Mouse (Mus musculus): Measurements from ENCODE around the gene Maats1. TPM values are rescaled to one million over a fixed set of nuclear protein-coding genes. Genes with fewer than 3 reads are reported as not detected.

Maats1 gene
- polyA plus RNA-seq, 1 experiment from 2014 or later: not detected

- Histone ChIP-seq H3K27ac (replicated peaks in 1 of 2; ENCODE audit: control insufficient read depth in 1 of 2, insufficient read depth in 1 of 2, low read depth in 2 of 2, low read length in 2 of 2) (no peak overlapping the region), H3K27me3 (ENCODE audit: control insufficient read depth, insufficient read depth, low read length) (no peaks in the 10 kb centered on the region; the same call in 1 of the 2 replicates), H3K9ac (ENCODE audit: low read length) (no peak overlapping the region), H3K36me3 (ENCODE audit: control insufficient read depth, insufficient read depth, low read length) (no peaks in the 10 kb centered on the region), H3K9me3 (ENCODE audit: control insufficient read depth, low read length) (no peaks in the 10 kb centered on the region), H3K4me1 (ENCODE audit: control insufficient read depth in 2 of 2, insufficient read depth in 2 of 2, low read length in 2 of 2) (no peaks in the 10 kb centered on the region), H3K4me2 (ENCODE audit: low read length) (no peak overlapping the region), H3K4me3 (ENCODE audit: control insufficient read depth in 1 of 2, insufficient read depth in 1 of 2, low read depth in 1 of 2, low read length in 2 of 2) (no peak overlapping the region)
- WGBS: 68% methylated on average over 5 of the region's 5 CpGs
- ATAC-seq (ENCODE audit: insufficient number of reproducible peaks, insufficient read depth, low FRiP score, low read depth): no peak
These were observed 34.7 kb downstream of the Maats1 start for GRCm38 (mm10) chr16:38307221-38307605.

GRCm38 (mm10) chr16:38306571-38307220 is 35.2 kb downstream of the Maats1 start:
- H3K9me3 ChIP-seq (ENCODE audit: control insufficient read depth, low read length): no peaks in the 10 kb centered on the region
- no peak overlapping the region for H3K4me2 ChIP-seq (ENCODE audit: low read length)
- no peak for ATAC-seq (ENCODE audit: insufficient number of reproducible peaks, insufficient read depth, low FRiP score, low read depth)
- H3K36me3 ChIP-seq (ENCODE audit: control insufficient read depth, insufficient read depth, low read length): no peaks in the 10 kb centered on the region
- H3K4me3 ChIP-seq (ENCODE audit: control insufficient read depth in 1 of 2, insufficient read depth in 1 of 2, low read depth in 1 of 2, low read length in 2 of 2): no peak overlapping the region
- no peaks in the 10 kb centered on the region for H3K4me1 ChIP-seq (ENCODE audit: control insufficient read depth in 2 of 2, insufficient read depth in 2 of 2, low read length in 2 of 2)
- no peaks in the 10 kb centered on the region; the same call in 1 of the 2 replicates for H3K27me3 ChIP-seq (ENCODE audit: control insufficient read depth, insufficient read depth, low read length)
- H3K27ac ChIP-seq (replicated peaks in 1 of 2; ENCODE audit: control insufficient read depth in 1 of 2, insufficient read depth in 1 of 2, low read depth in 2 of 2, low read length in 2 of 2): no peak overlapping the region
- no peak overlapping the region for H3K9ac ChIP-seq (ENCODE audit: low read length)
- WGBS: 48% methylated on average over 18 of the region's 18 CpGs

GRCm38 (mm10) chr16:38304460-38305194 is 37.3 kb downstream of the Maats1 start:
- H3K4me1 ChIP-seq (ENCODE audit: control insufficient read depth in 2 of 2, insufficient read depth in 2 of 2, low read length in 2 of 2): no peaks in the 10 kb centered on the region
- no peaks in the 10 kb centered on the region for H3K36me3 ChIP-seq (ENCODE audit: control insufficient read depth, insufficient read depth, low read length)
- peak overlapping the region; percentile 22; the same call in 1 of the 2 replicates for H3K4me2 ChIP-seq (ENCODE audit: low read length)
- no peaks in the 10 kb centered on the region for H3K9me3 ChIP-seq (ENCODE audit: control insufficient read depth, low read length)
- no peak for ATAC-seq (ENCODE audit: insufficient number of reproducible peaks, insufficient read depth, low FRiP score, low read depth)
- no peak overlapping the region for H3K9ac ChIP-seq (ENCODE audit: low read length)
- WGBS: 71% methylated on average over 17 of the region's 17 CpGs
- no peaks in the 10 kb centered on the region; the same call in 1 of the 2 replicates for H3K27me3 ChIP-seq (ENCODE audit: control insufficient read depth, insufficient read depth, low read length)
- H3K4me3 ChIP-seq (ENCODE audit: control insufficient read depth in 1 of 2, insufficient read depth in 1 of 2, low read depth in 1 of 2, low read length in 2 of 2): no peak overlapping the region
- H3K27ac ChIP-seq (replicated peaks in 1 of 2; ENCODE audit: control insufficient read depth in 1 of 2, insufficient read depth in 1 of 2, low read depth in 2 of 2, low read length in 2 of 2): no peak overlapping the region

- H3K9ac ChIP-seq (ENCODE audit: low read length): no peak overlapping the region
- H3K4me1 ChIP-seq (ENCODE audit: control insufficient read depth in 2 of 2, insufficient read depth in 2 of 2, low read length in 2 of 2): no peaks in the 10 kb centered on the region
These were observed 39.6 kb downstream of the Maats1 start for GRCm38 (mm10) chr16:38302367-38302766.

GRCm38 (mm10) chr16:38298410-38298809 is 43.5 kb downstream of the Maats1 start:
- Histone ChIP-seq H3K4me2 (ENCODE audit: low read length) (no peak overlapping the region), H3K27me3 (ENCODE audit: control insufficient read depth, insufficient read depth, low read length) (no peaks in the 10 kb centered on the region), H3K27ac (replicated peaks in 1 of 2; ENCODE audit: control insufficient read depth in 1 of 2, insufficient read depth in 1 of 2, low read depth in 2 of 2, low read length in 2 of 2) (no peak overlapping the region), H3K4me3 (ENCODE audit: control insufficient read depth in 1 of 2, insufficient read depth in 1 of 2, low read depth in 1 of 2, low read length in 2 of 2) (no peak overlapping the region), H3K4me1 (ENCODE audit: control insufficient read depth in 2 of 2, insufficient read depth in 2 of 2, low read length in 2 of 2) (peaks cover 0 to 2% of the 10 kb centered on the region in 2 experiments; a peak in 1 of 4 replicates), H3K36me3 (ENCODE audit: control insufficient read depth, insufficient read depth, low read length) (no peaks in the 10 kb centered on the region), H3K9me3 (ENCODE audit: control insufficient read depth, low read length) (no peaks in the 10 kb centered on the region), H3K9ac (ENCODE audit: low read length) (no peak overlapping the region)
- no peak for ATAC-seq (ENCODE audit: insufficient number of reproducible peaks, insufficient read depth, low FRiP score, low read depth)
- WGBS: 78% methylated on average over 6 of the region's 6 CpGs

More at GRCm38 (mm10) chr16:38302367-38302766, 39.6 kb downstream of the Maats1 start:
- Histone ChIP-seq H3K4me3 (ENCODE audit: control insufficient read depth in 1 of 2, insufficient read depth in 1 of 2, low read depth in 1 of 2, low read length in 2 of 2) (no peak overlapping the region), H3K27me3 (ENCODE audit: control insufficient read depth, insufficient read depth, low read length) (no peaks in the 10 kb centered on the region; the same call in 1 of the 2 replicates), H3K27ac (replicated peaks in 1 of 2; ENCODE audit: control insufficient read depth in 1 of 2, insufficient read depth in 1 of 2, low read depth in 2 of 2, low read length in 2 of 2) (no peak overlapping the region), H3K9me3 (ENCODE audit: control insufficient read depth, low read length) (no peaks in the 10 kb centered on the region), H3K4me2 (ENCODE audit: low read length) (no peak overlapping the region), H3K36me3 (ENCODE audit: control insufficient read depth, insufficient read depth, low read length) (no peaks in the 10 kb centered on the region)
- 90% methylated on average over 13 of the region's 13 CpGs for WGBS
- no peak for ATAC-seq (ENCODE audit: insufficient number of reproducible peaks, insufficient read depth, low FRiP score, low read depth)

- Histone ChIP-seq H3K4me2 (ENCODE audit: low read length) (no peak overlapping the region), H3K4me1 (ENCODE audit: control insufficient read depth in 2 of 2, insufficient read depth in 2 of 2, low read length in 2 of 2) (peaks cover 0 to 2% of the 10 kb centered on the region in 2 experiments; a peak in 1 of 4 replicates), H3K27ac (replicated peaks in 1 of 2; ENCODE audit: control insufficient read depth in 1 of 2, insufficient read depth in 1 of 2, low read depth in 2 of 2, low read length in 2 of 2) (no peak overlapping the region), H3K27me3 (ENCODE audit: control insufficient read depth, insufficient read depth, low read length) (no peaks in the 10 kb centered on the region), H3K36me3 (ENCODE audit: control insufficient read depth, insufficient read depth, low read length) (no peaks in the 10 kb centered on the region), H3K9me3 (ENCODE audit: control insufficient read depth, low read length) (no peaks in the 10 kb centered on the region), H3K4me3 (ENCODE audit: control insufficient read depth in 1 of 2, insufficient read depth in 1 of 2, low read depth in 1 of 2, low read length in 2 of 2) (no peak overlapping the region), H3K9ac (ENCODE audit: low read length) (no peak overlapping the region)
- no peak for ATAC-seq (ENCODE audit: insufficient number of reproducible peaks, insufficient read depth, low FRiP score, low read depth)
- 36% methylated on average over 5 of the region's 5 CpGs for WGBS
These were observed 46.5 kb downstream of the Maats1 start for GRCm38 (mm10) chr16:38295349-38295930.

- Histone ChIP-seq H3K4me3 (ENCODE audit: control insufficient read depth in 1 of 2, insufficient read depth in 1 of 2, low read depth in 1 of 2, low read length in 2 of 2) (no peak within 1 kb of the TSS), H3K4me2 (ENCODE audit: low read length) (no peak within 1 kb of the TSS), H3K4me1 (ENCODE audit: control insufficient read depth in 2 of 2, insufficient read depth in 2 of 2, low read length in 2 of 2) (peaks cover 0 to 2% of the 10 kb centered on the region in 2 experiments; a peak in 1 of 4 replicates), H3K9ac (ENCODE audit: low read length) (no peak within 1 kb of the TSS), H3K27ac (replicated peaks in 1 of 2; ENCODE audit: control insufficient read depth in 1 of 2, insufficient read depth in 1 of 2, low read depth in 2 of 2, low read length in 2 of 2) (no peak within 1 kb of the TSS), H3K27me3 (ENCODE audit: control insufficient read depth, insufficient read depth, low read length) (no peaks in the 10 kb centered on the region), H3K36me3 (ENCODE audit: control insufficient read depth, insufficient read depth, low read length) (no peaks in the 10 kb centered on the region), H3K9me3 (ENCODE audit: control insufficient read depth, low read length) (no peaks in the 10 kb centered on the region)
- no peak for ATAC-seq (ENCODE audit: insufficient number of reproducible peaks, insufficient read depth, low FRiP score, low read depth)
- 55% methylated on average over 7 of the region's 7 CpGs for WGBS
These were observed 47.1 kb downstream of the Maats1 start, which contains the start of gene Nr1i2 for GRCm38 (mm10) chr16:38294685-38295348. Gene Nr1i2 (minus strand): TSS chr16:38294824.

Data from heart, embryonic 14.5 days (tissue).